Mouse (Mus musculus): ENCODE measurements around the gene Gsk3a. TPM values are rescaled to one million over a fixed set of nuclear protein-coding genes. Genes with fewer than 3 reads are reported as not detected.

Gene Gsk3a
- polyA plus RNA-seq, 1 experiment from 2014 or later, result 25.1 TPM

GRCm38 (mm10) chr7:25219756-25220456 lies 17.7 kb downstream of the Gsk3a start:
- Histone ChIP-seq H3K36me3 (ENCODE audit: control insufficient read depth, insufficient read depth, low read length) (peaks cover 7% of the 10 kb centered on the region), H3K9me3 (ENCODE audit: control insufficient read depth, low read length) (no peaks in the 10 kb centered on the region), H3K4me1 (ENCODE audit: control insufficient read depth, insufficient read depth, low read length) (peaks cover 21% of the 10 kb centered on the region), H3K4me3 (ENCODE audit: low read depth, low read length) (peak overlapping the region; percentile 68), H3K9ac (replicated peaks; ENCODE audit: low read depth, low read length) (peak overlapping the region; percentile 57), H3K4me2 (ENCODE audit: low read depth, low read length) (peak overlapping the region; percentile 70), H3K27ac (ENCODE audit: low read depth, low read length) (peak overlapping the region; percentile 72), H3K27me3 (ENCODE audit: control insufficient read depth, insufficient read depth, low read length) (no peaks in the 10 kb centered on the region)
- WGBS, result 4% methylated on average over 31 of the region's 31 CpGs
- peak; percentile 66 for ATAC-seq (ENCODE audit: low read depth)

DNA sequence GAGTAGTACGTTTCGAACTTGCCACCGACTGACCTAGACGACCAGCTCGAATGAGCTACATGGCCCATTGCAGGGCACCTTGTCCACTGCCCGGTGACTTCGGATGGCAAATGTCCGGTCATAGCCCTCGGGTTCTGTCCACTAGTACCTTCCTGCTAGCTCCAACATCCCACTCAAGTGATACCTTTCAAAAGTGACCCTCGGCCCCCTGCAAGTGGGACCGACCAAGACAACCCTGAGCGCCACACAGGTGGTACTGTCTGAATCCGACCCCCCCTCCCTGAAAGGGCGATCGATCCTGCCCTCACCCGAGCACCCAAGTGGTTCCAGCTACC lies 18.3 kb downstream of the Gsk3a start:
- Histone ChIP-seq H3K4me2 (ENCODE audit: low read depth, low read length) (peak overlapping the region; percentile 70), H3K27ac (ENCODE audit: low read depth, low read length) (peak overlapping the region; percentile 7), H3K4me1 (ENCODE audit: control insufficient read depth, insufficient read depth, low read length) (peaks cover 21% of the 10 kb centered on the region), H3K4me3 (ENCODE audit: low read depth, low read length) (peak overlapping the region; percentile 68), H3K9me3 (ENCODE audit: control insufficient read depth, low read length) (no peaks in the 10 kb centered on the region), H3K27me3 (ENCODE audit: control insufficient read depth, insufficient read depth, low read length) (no peaks in the 10 kb centered on the region), H3K36me3 (ENCODE audit: control insufficient read depth, insufficient read depth, low read length) (peaks cover 6% of the 10 kb centered on the region), H3K9ac (replicated peaks; ENCODE audit: low read depth, low read length) (peak overlapping the region; percentile 57)
- ATAC-seq (ENCODE audit: low read depth), result no peak; the same call in 1 of the 2 replicates
- 0% methylated on average over 16 of the region's 16 CpGs for WGBS

DNA sequence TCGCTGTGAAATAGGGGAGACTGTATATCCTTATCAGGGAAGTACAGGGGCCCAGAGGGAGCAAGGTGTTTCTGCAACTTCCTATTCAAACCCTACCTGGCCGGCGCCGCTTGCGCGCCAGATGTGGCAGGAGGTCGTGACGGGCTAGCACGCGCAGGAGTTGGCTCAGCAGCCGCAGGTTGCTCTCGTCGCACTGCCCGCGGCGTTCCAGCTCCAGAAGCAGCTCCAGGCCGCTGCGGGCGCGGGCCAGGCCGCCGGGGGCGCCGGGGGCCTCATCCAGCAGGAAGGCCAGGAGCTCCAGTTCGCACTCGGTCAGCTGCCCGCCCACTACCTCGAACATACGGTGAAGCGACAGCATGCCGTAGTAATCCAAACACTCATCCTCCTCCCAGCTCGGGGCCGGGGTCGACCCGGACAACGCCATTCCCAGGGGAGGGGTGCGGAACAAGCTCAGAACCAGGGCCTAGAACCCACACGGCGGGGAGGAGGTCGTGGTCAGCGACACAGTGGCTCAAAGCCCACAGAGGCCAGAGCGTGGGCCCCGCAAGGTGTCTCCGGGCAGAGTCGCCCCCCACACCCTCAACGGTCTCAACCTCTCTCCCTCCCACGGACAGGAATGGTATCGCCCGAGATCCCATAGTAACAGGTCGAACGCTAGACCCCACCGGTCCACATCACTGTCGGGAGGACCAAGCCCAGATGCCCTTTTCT lies 18.8 kb downstream of the Gsk3a start:
- Histone ChIP-seq H3K4me1 (ENCODE audit: control insufficient read depth, insufficient read depth, low read length) (peaks cover 21% of the 10 kb centered on the region), H3K9me3 (ENCODE audit: control insufficient read depth, low read length) (no peaks in the 10 kb centered on the region), H3K27me3 (ENCODE audit: control insufficient read depth, insufficient read depth, low read length) (no peaks in the 10 kb centered on the region), H3K4me2 (ENCODE audit: low read depth, low read length) (peak overlapping the region; percentile 70), H3K4me3 (ENCODE audit: low read depth, low read length) (peak overlapping the region; percentile 68), H3K9ac (replicated peaks; ENCODE audit: low read depth, low read length) (peak overlapping the region; percentile 57), H3K27ac (ENCODE audit: low read depth, low read length) (peak overlapping the region; percentile 7; the same call in 1 of the 2 replicates), H3K36me3 (ENCODE audit: control insufficient read depth, insufficient read depth, low read length) (peaks cover 6% of the 10 kb centered on the region; the same call in 1 of the 2 replicates)
- 1% methylated on average over 53 of the region's 53 CpGs for WGBS
- 0 out of 2 replicates have a peak, but pooled peaks have one; percentile 16 for ATAC-seq (ENCODE audit: low read depth)

- peak overlapping the region; percentile 70; the same call in 1 of the 2 replicates for H3K4me2 ChIP-seq (ENCODE audit: low read depth, low read length)
- no peaks in the 10 kb centered on the region for H3K27me3 ChIP-seq (ENCODE audit: control insufficient read depth, insufficient read depth, low read length)
- peaks cover 21% of the 10 kb centered on the region for H3K4me1 ChIP-seq (ENCODE audit: control insufficient read depth, insufficient read depth, low read length)
- H3K4me3 ChIP-seq (ENCODE audit: low read depth, low read length), result peak overlapping the region; percentile 68; the same call in 1 of the 2 replicates
- H3K9ac ChIP-seq (replicated peaks; ENCODE audit: low read depth, low read length), result no peak overlapping the region; the same call in 1 of the 2 replicates
- no peaks in the 10 kb centered on the region for H3K9me3 ChIP-seq (ENCODE audit: control insufficient read depth, low read length)
- WGBS, result 69% methylated on average over 12 of the region's 12 CpGs
- no peak overlapping the region for H3K27ac ChIP-seq (ENCODE audit: low read depth, low read length)
- H3K36me3 ChIP-seq (ENCODE audit: control insufficient read depth, insufficient read depth, low read length), result 0 out of 2 replicates have a peak, but pooled peaks cover 3% of the 10 kb centered on the region
- no peak for ATAC-seq (ENCODE audit: low read depth)
These were observed 19.8 kb downstream of the Gsk3a start for GRCm38 (mm10) chr7:25217653-25218395.

DNA sequence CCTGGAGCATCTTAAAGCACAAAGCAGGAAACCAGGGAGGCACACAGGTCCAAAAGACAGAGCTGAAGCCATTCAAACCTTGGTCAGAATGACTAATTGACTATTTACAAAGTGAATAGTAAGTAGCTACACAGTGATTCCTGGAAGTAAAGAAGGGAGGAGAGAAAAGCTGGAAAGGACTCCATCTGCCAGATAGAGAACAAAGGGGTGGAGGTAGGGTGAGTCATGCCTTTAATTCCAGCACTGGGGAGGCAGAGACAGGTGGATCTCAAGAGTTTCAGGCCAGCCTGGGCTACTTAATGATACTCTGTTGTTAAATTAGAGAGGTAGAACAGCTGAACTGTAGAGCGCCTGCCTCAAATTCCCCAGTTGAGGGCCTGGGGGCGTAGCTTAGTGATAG lies 23.5 kb downstream of the Gsk3a start:
- ATAC-seq (ENCODE audit: low read depth), result no peak
- H3K4me1 ChIP-seq (ENCODE audit: control insufficient read depth, insufficient read depth, low read length), result peaks cover 4% of the 10 kb centered on the region; the same call in 1 of the 2 replicates
- peaks cover 12% of the 10 kb centered on the region for H3K36me3 ChIP-seq (ENCODE audit: control insufficient read depth, insufficient read depth, low read length)
- no peaks in the 10 kb centered on the region for H3K9me3 ChIP-seq (ENCODE audit: control insufficient read depth, low read length)
- 97% methylated on average over 2 of the region's 2 CpGs for WGBS
- H3K27me3 ChIP-seq (ENCODE audit: control insufficient read depth, insufficient read depth, low read length), result no peaks in the 10 kb centered on the region
- no peak overlapping the region for H3K4me3 ChIP-seq (ENCODE audit: low read depth, low read length)
- H3K4me2 ChIP-seq (ENCODE audit: low read depth, low read length), result no peak overlapping the region
- H3K27ac ChIP-seq (ENCODE audit: low read depth, low read length), result no peak overlapping the region
- no peak overlapping the region for H3K9ac ChIP-seq (replicated peaks; ENCODE audit: low read depth, low read length)

GRCm38 (mm10) chr7:25213099-25213498 lies 24.6 kb downstream of the Gsk3a start:
- Histone ChIP-seq H3K27ac (ENCODE audit: low read depth, low read length) (no peak overlapping the region), H3K27me3 (ENCODE audit: control insufficient read depth, insufficient read depth, low read length) (no peaks in the 10 kb centered on the region), H3K9ac (replicated peaks; ENCODE audit: low read depth, low read length) (no peak overlapping the region), H3K36me3 (ENCODE audit: control insufficient read depth, insufficient read depth, low read length) (peaks cover 17% of the 10 kb centered on the region), H3K4me3 (ENCODE audit: low read depth, low read length) (no peak overlapping the region), H3K4me1 (ENCODE audit: control insufficient read depth, insufficient read depth, low read length) (no peaks in the 10 kb centered on the region; the same call in 1 of the 2 replicates), H3K9me3 (ENCODE audit: control insufficient read depth, low read length) (no peaks in the 10 kb centered on the region), H3K4me2 (ENCODE audit: low read depth, low read length) (no peak overlapping the region)
- ATAC-seq (ENCODE audit: low read depth), result no peak
- WGBS, result 78% methylated on average over 3 of the region's 3 CpGs

GRCm38 (mm10) chr7:25210482-25210881 lies 27.2 kb downstream of the Gsk3a start:
- no peaks in the 10 kb centered on the region for H3K4me1 ChIP-seq (ENCODE audit: control insufficient read depth, insufficient read depth, low read length)
- H3K4me3 ChIP-seq (ENCODE audit: low read depth, low read length), result no peak overlapping the region
- no peak overlapping the region for H3K9ac ChIP-seq (replicated peaks; ENCODE audit: low read depth, low read length)
- no peak for ATAC-seq (ENCODE audit: low read depth)
- no peaks in the 10 kb centered on the region for H3K27me3 ChIP-seq (ENCODE audit: control insufficient read depth, insufficient read depth, low read length)
- no peak overlapping the region for H3K4me2 ChIP-seq (ENCODE audit: low read depth, low read length)
- no peaks in the 10 kb centered on the region for H3K9me3 ChIP-seq (ENCODE audit: control insufficient read depth, low read length)
- H3K36me3 ChIP-seq (ENCODE audit: control insufficient read depth, insufficient read depth, low read length), result peaks cover 23% of the 10 kb centered on the region
- no peak overlapping the region for H3K27ac ChIP-seq (ENCODE audit: low read depth, low read length)
- 87% methylated on average over 4 of the region's 4 CpGs for WGBS

GRCm38 (mm10) chr7:25209161-25209622 lies 28.5 kb downstream of the Gsk3a start:
- no peaks in the 10 kb centered on the region for H3K27me3 ChIP-seq (ENCODE audit: control insufficient read depth, insufficient read depth, low read length)
- no peak overlapping the region for H3K27ac ChIP-seq (ENCODE audit: low read depth, low read length)
- H3K9me3 ChIP-seq (ENCODE audit: control insufficient read depth, low read length), result no peaks in the 10 kb centered on the region
- ATAC-seq (ENCODE audit: low read depth), result no peak
- H3K4me1 ChIP-seq (ENCODE audit: control insufficient read depth, insufficient read depth, low read length), result no peaks in the 10 kb centered on the region
- H3K4me2 ChIP-seq (ENCODE audit: low read depth, low read length), result no peak overlapping the region
- H3K4me3 ChIP-seq (ENCODE audit: low read depth, low read length), result no peak overlapping the region
- WGBS, result 83% methylated on average over 3 of the region's 3 CpGs
- peaks cover 20% of the 10 kb centered on the region for H3K36me3 ChIP-seq (ENCODE audit: control insufficient read depth, insufficient read depth, low read length)
- no peak overlapping the region for H3K9ac ChIP-seq (replicated peaks; ENCODE audit: low read depth, low read length)

Data from neural tube, embryonic 14.5 days (tissue).